Mouse (Mus musculus) heart, postnatal 36 days (tissue): ENCODE measurements around the gene Dpyd. TPM values are rescaled to one million over a fixed set of nuclear protein-coding genes. Genes with fewer than 3 reads are reported as not detected.

Experiments
- DNase-seq, 2 experiments: peaks; one replicate each; pipeline ENCODE4 v3.0.0; 2021 to 2022
- intact Hi-C: fragments of 180-260 bp; cut with DNase I; formaldehyde crosslinking; loops from one replicate; pipeline ENCODE4 v1.15.1; 2025
- total RNA-seq, 2 experiments: library from RNA; stranded (reverse); gene quantifications; 2 replicates each; pipeline ENCODE4 v1.2.3; 2021

Gene Dpyd
- 1 to 10 TPM; 3.8 to 4.9 TPM for total RNA-seq

- DNase-seq: peak; percentile 51 to 55
Observed at GRCm38 (mm10) chr3:118561554-118562310, at the start of gene Dpyd. Gene Dpyd (plus strand): TSS chr3:118562129.

DNA sequence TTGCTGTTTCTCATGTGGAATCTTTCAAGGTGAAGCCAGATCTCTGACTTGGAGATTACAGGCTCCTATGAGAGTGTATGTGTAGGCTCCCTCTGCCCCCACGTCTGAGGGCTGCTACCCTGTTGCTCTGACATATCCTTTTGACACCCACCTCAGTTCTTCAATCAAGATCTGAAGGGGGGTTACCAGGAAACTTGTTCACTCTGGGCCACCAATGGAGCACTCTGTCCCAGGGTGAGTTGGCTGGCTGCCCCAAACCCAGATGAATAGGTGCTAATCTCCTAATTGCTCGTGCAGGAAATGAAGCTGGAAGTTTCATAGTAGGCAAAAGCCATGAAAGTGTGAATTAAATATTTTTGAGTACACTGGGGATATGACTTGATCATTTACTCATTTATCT lies 24.3 kb upstream of the Dpyd start:
- intact Hi-C loops: no loop called here
- no peak for DNase-seq

More at GRCm38 (mm10) chr3:118561554-118562310, at the start of gene Dpyd:
- intact Hi-C loops: no loop called here

- no peak for DNase-seq
- intact Hi-C loops: no loop called here
Observed at GRCm38 (mm10) chr3:118541766-118542165, 20.2 kb upstream of the Dpyd start.

GRCm38 (mm10) chr3:118547551-118548210 lies 14.2 kb upstream of the Dpyd start:
- DNase-seq: no peak
- intact Hi-C loops: no loop called here

GRCm38 (mm10) chr3:118557605-118558004 lies 4.3 kb upstream of the Dpyd start:
- DNase-seq: no peak
- intact Hi-C loops: no loop called here

DNA sequence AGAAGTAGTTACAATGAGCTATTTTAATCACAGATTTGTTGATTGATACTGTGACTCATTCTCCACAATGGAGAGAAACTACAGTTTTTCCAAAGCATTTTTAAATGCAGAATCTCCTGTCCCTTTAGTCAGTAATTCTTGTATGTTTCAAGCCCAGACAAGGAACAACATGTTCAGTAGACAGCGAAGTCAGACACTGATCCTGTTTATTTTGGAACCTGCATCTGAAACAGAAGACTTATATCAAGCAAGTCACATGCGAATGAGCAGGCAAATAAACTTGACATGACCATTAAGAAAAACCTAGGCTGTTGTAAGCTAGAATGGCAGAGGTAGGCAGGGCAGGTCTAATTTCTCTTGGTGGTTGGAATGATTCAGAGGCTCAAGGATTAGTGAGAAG lies 2.0 kb upstream of the Dpyd start:
- intact Hi-C loops: no loop called here
- DNase-seq: no peak

DNA sequence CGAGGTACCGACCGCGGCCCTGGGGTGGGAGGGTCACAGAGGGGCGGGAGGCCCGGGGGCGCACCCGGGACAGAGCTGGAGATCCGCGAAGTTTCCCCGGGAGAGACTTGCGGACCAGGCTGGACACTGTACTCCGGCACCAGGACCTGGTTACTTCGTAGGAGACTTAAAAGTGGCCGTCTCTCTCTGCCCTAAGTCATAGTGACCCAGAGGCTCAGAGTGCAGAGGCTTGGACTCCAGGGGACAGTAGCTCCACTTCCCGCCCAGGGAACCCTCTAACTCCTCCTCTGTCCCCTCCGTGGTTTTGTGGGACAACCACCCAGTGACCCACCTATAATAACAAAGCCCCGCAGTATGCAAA lies 362 bp downstream of the Dpyd start:
- peak in 1 of 2 experiments; percentile 3 for DNase-seq

GRCm38 (mm10) chr3:118566779-118567178 lies 4.8 kb downstream of the Dpyd start:
- intact Hi-C loops: no loop called here
- no peak for DNase-seq

More for the DNA sequence above, 362 bp downstream of the Dpyd start:
- intact Hi-C loops: no loop called here

DNA sequence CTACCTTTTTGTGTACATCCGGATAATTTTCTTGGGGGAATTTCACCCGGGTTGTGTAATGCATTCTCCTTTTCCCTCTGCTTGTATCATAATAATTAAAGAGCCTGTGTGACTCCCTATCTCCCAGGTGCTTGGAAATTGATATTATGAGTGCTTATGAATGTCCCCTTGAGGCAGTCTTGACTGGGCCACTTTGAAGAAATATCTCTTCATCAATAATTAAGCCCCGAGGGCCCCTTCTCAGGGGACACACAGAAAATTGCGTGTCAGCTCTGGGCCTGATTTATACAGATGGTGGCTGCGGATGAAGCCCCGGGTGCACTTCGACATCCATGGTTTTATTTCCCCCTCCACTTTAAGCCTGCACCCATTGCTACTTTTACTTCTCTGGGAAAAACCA lies 8.3 kb downstream of the Dpyd start:
- DNase-seq: no peak
- intact Hi-C loops: no loop called here

GRCm38 (mm10) chr3:118590559-118590958 lies 28.6 kb downstream of the Dpyd start:
- no peak for DNase-seq
- intact Hi-C loops: no loop called here

GRCm38 (mm10) chr3:118594864-118595263 lies 32.9 kb downstream of the Dpyd start:
- DNase-seq: no peak
- intact Hi-C loops: no loop called here

DNA sequence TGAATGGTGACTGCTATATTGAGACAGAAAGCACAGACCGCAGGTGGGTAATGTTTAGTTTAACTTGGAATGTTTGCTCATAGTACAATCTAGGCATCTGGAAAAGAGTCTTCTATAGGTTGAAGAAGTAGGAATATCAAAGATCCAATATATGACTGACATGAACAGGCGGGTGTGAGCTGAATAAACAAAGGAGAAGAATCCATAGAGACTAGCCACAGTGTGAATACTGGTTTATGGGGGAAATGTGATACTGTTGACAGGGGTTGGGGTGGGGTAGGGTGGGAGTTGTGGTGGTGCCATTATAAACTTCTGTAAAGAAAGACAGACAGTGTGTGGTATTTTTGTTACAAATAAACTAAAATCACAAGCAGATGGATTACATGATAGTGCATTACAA lies 33.8 kb downstream of the Dpyd start:
- DNase-seq: no peak
- intact Hi-C loops: no loop called here

DNA sequence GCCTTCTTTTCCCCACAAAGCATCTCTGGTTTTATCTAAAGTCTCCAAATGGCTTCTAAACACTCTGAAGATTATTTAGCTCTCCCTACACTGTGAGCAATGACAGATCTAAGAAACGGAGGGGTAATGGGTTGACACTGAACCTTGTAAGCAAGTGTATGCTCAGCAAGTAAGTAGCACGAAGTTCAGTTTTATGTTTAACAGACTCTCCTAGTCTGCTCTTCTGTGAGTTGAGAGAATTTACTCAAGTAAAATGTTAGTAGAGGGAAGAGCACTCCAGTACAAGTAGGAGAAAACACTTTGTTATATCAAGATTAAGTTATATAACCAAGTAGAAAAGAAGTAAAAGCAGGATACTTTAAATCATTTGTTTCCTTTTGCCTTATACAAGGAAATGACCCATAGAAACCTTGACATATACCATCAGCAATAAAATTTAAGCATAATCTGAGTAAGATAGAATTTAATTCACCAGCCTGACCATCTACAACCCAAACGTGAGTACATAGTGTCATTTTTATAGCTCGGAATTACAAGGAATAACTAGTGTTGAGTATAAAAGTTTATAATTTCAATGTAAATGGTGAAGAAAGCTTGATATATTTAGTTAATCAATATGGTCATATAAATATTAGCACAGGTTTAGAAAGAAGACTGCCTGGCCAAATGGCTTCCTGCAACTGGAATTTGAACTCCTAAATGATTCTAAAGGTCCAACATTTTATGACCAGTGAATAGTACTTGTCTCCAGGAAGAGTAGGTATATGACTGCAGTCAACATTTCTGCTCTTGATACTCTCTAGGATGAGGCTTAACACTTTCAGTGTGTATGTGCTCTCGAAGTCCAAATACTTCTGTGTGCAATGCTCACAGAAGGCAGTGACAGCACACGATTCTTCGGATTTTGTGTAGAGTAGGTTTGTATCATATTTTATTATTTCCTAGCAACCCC lies 40.0 kb downstream of the Dpyd start:
- DNase-seq: no peak
- intact Hi-C loops: no loop called here

- intact Hi-C loops: no loop called here
- no peak for DNase-seq
Observed at GRCm38 (mm10) chr3:118608708-118609107, 46.8 kb downstream of the Dpyd start.

DNA sequence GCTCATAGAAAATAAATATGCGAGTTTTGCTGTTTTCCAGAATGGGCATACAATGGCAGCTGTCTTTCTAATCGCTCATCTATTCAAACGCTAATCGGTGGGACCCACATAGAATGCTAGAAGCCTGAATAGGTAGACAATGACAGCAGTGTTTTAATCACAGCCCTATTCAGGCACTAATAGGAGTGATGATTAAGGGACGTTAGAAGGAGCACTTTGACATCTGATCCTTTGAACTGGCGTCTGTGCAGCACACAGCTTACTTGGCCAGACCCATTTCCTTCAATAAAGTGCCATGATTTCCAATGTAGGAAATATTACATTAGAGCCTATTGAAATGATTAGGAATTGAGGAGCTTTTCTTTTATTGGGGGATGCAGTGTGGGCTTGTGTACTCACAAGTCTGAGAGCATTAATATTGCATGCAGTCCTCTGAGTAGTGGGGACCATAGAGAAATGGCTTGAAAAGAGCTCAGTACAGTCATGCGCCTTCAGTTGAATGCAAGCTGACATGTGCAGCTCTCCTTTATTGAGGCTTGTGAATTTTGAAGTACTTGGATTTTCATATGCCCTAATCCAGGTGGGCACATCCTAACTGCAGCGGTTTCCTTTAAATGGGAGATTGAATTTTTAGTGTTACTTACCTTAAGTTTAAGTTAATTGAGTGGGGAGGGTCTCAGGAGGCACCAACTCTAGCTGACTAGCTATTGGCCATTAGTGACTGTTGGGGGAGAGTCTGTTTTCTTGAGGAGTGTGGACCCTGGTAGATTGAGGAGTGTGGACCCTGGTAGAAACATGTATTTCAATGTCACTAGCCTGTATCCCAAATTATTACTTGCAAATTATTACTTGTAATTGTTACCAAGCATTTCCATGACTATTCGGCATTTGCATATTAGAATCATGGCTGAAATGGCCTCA lies 64.8 kb downstream of the Dpyd start:
- no peak for DNase-seq
- intact Hi-C loops: no loop called here

GRCm38 (mm10) chr3:118629737-118630136 lies 67.8 kb downstream of the Dpyd start:
- DNase-seq: no peak
- intact Hi-C loops: no loop called here

DNA sequence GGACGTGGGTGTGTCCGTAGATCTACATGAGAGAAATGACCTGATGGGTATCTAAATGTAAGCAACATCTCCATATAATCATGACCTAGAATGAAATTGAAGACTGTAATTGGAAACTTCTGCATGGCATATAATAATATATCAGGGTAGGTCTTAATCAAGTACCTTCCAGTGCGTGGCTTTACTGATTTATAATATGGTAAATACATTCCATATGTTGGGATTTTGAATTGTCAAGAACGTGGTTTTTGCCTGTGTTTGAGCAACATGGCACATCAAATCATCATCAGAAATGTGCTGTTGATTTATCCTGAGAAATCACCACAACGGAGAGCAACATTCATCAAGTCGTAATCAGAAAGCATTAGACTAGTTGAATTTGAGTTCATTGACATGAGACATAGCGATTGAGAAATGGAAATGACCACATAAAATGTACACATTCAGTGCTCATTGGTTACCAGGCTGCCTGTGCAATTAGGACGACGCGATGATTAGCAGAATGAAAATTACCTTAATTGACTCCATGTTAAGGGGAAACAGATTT lies 84.2 kb downstream of the Dpyd start:
- intact Hi-C loops: no loop called here
- no peak for DNase-seq

DNA sequence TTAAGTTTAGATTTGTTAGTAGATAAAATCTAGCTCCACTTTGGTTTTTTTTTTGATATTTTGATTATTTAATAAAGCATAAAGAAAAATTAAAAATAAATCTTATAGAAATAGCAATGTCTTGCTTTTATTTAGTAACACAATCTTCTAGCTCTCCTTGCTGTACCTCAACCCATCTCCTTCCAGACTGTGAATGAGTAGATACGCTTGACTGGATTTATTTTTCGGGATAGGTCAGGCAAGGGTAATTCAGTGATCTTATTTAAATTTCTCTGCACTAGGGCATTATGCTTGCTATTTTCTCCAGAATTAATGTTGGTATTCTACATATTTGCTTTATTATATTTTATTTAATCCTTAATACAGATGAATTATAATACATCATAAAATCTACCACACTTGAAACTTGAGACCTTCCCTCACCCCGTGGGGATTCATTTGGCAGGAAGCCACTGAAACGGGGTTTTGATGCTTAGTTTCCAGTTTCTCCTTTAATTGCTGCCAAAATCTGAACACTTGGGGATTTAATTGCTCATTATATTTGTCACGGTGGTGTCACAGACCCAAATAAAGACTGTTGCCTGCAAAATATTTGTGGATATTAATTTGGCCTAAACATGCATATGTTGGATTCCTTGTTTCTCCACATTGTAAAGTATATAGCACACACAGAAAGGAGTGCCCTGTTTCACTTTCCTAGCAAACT lies 102.2 kb downstream of the Dpyd start:
- no peak for DNase-seq
- intact Hi-C loops: no loop called here

DNA sequence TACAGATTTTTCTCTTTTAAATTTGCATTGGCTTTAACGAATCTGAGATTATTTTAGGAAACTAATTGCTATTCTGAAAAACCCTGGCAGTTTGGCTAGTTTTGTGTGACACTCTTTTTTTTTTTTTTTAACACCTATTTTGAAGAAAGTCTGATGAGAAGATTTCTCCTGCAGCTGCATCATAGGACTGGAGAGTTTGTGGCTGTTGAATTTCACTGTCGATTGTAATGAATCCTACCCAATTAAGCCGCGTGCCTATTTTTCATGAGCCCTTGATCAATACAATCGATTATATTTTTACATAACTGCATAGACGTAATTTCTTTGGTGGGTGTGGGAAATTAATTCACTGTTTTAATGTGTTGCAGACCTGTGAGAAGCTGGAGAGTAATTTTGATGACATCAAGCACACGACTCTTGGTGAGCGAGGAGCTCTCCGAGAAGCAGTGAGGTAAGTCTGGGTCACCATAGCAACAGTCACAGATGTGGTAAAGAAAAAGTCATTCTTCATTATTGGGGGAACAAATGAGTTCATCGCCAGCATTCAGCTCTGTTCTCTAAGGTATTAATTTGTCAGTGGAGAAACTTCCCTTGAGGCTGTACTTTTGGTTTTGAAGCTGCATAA lies 112.3 kb downstream of the Dpyd start:
- no peak for DNase-seq
- intact Hi-C loops: no loop called here
